Mouse (Mus musculus): ENCODE results near the gene Actg2.
A peak's percentile ranks its signal among the peaks of the same experiment; 100 is the strongest.

Actg2 gene

DNA sequence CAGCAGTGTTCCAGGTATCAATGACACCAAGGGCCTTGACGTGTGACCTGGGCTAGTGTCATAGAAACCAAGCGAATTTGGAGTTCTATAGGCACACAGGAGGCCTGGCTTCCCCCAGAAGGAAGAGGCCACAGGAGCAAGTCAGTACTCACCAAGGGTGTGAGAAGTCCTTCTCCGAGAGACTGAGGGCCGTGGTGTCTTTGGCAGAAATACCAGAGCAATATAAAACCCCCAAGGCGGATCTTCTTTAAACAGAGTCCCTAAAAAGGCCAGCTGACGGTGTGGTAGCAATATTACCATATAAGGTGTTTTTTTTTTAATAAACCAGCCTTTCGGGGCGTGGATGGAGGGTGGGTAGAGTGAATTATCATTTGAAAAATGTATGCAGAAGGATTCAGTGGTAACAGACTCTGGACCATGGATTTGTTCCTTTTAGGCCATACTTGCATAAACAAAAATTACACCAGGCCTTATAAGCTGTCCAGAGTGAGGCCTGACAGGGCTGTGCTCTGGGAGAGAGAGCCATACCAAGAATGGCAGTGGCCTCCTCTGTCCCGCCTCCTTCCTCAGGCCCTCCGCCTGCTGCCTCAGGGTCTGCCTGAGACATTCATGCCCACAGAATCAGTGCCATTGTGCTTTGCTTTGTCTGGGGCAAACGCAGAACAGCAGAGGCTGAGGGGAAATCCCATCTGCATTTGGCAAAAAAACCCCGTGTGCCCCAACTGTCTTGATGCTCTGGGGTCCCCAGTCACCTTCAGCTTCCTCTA, at the start of gene Actg2:
Actg2 (minus strand) TSS at position 238 of the 767 bp plus-strand sequence.
- no peak for DNase-seq

GRCm38 (mm10) chr6:83585328-83585727, 49.3 kb upstream of the Actg2 start:
- peak; percentile 31 for DNase-seq

DNA sequence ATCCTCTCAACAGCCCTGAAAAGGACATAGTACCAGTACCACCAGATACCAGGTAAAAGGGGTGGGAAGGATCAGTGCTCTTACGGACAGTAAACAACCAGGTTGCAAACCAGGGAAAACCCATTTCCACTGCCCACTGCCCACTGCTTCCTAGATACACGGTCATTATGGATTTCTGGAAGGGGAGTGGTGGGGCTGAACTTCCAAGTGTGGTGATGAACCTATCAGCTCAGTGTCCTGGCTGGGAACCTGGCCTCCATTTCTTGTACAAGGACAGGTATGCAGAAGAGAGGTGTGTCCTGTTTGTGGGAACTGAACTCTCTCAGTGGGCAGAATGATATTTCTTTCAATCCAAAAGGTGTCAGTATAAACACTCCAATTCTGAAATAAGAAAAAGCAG, 47.5 kb upstream of the Actg2 start:
- DNase-seq: no peak

DNA sequence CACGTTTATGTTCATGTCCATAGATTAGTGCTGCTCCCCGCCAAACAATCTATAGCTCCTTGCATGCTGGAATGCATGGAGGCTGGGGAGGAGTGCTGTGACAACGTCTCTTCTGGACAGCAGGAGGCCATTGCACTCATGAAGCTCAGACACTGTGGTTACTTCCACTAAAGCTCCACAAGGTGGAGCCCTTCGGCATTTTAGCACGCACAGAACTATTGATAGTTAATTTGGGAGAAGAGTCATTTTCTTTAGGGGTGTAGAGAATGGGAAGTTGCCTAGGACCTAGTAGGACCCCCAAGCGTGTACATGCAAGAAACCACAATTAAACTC, 46.8 kb upstream of the Actg2 start:
- peak; percentile 62 for DNase-seq

- DNase-seq: no peak
Observed at GRCm38 (mm10) chr6:83582135-83582937, 46.3 kb upstream of the Actg2 start.

GRCm38 (mm10) chr6:83577534-83577933, 41.5 kb upstream of the Actg2 start:
- peak; percentile 9 for DNase-seq

GRCm38 (mm10) chr6:83575609-83576008, 39.5 kb upstream of the Actg2 start:
- DNase-seq: no peak

GRCm38 (mm10) chr6:83572671-83573070, 36.6 kb upstream of the Actg2 start, which contains the start of gene Stambp:
Gene Stambp, minus strand, starts transcription at chr6:83572729.
- no peak for DNase-seq

DNA sequence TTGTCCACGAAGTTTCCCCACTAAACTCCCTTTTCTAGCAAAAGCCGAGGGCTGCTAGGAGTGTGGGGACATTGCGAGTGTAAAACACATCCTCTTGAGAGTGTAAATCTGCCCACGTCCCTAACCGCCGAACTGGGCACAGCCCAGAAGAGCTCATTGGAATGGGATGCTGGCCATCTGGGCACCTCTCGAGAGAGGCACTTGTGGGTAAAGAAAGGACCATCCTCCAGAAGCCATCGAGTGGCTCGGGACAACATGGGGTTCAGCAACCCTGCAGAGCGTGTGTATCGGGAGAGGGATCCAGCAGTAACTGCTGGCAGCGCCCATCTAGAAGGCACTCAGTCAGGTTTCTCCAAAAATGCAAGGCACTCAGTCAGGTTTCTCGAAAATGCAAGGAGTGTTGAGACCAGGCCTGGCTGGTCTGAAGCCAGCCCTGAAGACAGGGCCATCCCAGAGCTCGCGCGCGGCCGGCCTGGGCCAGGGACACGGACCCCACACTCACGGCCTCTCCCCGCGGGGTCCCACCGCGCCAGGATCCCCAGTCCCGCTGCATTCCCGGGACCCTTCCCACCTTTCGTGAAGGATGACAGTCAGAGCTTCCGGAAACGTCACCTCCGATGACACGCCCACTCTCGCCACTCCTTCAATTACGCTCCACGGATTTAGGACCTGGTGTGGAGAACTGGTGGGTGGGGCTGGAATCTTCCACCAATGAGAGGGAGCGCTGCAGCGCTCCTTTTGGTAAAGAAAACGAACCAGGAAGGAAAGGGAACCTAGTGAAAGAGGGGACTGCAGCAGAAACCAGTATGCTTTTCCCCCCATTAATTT, 36.0 kb upstream of the Actg2 start:
- DNase-seq: peak; percentile 97

DNA sequence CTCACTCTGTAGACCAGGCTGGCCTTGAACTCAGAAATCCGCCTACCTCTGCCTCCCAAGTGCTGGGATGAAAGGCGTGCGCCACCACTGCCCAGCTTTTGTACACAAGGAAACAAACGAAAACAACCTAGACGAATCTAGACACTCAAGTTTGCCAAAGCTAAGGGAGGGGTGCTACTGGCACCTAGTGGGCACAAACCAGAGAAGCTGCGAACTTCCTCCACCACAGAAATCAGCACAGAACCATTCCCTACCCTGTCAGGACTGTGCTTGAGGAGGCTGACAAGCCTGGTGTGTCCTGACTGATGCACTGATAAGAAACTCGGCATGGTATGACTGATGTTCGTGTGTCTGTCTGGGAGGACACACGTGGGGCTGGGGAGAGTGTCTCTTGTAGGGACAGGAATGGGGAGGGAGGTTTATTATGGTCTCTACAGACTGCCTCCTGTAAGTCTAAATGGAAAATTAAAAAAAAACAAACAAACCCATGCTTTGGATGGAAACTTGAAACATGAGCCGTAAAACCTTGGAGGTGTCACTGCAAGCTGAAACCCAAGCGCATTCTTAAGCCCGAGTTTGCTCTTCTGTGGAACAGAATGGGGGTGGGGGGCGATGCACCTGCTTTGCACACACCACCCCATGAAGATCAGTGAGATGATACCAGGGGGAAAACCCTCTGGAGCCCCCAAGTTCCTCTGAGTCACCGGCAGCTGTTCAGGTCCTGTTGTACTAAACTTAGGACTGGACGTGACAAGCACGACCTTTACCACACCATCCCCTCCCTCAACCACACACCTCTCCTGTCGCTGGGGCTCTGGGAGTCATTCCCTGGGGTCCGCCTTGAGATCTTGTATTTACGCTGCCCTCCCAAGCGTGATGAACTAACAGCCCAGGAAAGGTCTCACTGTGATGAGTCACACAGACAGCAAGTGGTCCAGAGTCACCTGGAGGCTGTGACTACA, 33.1 kb upstream of the Actg2 start:
- no peak for DNase-seq

- DNase-seq: no peak
Observed at GRCm38 (mm10) chr6:83555972-83556371, 19.9 kb upstream of the Actg2 start.

GRCm38 (mm10) chr6:83548346-83548745, 12.3 kb upstream of the Actg2 start:
- no peak for DNase-seq

DNA sequence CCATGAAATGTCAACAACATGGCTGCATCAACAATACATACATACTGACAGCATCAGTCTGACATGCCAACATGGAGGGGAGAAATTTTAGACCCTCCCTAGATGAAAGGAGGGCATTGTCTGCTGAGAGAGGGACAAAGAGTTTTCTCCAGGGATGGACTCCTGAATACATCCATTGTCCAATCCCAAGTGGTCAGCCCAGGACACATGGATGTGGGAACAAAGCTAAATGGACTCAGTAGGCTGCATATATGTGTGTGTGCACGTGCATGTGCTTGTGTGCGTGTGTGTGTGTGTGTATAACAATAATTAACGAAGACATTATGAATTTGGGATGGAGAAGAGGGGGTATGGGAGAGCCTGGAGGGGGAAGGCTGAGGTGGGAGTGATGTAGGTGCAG, 9.7 kb upstream of the Actg2 start:
- DNase-seq: no peak

- DNase-seq: peak; percentile 20
Observed at GRCm38 (mm10) chr6:83541756-83542456, 5.8 kb upstream of the Actg2 start.

GRCm38 (mm10) chr6:83540017-83540416, 4.0 kb upstream of the Actg2 start:
- no peak for DNase-seq

GRCm38 (mm10) chr6:83536795-83537059, 662 bp upstream of the Actg2 start:
- DNase-seq: no peak

GRCm38 (mm10) chr6:83532608-83533007, 3.5 kb downstream of the Actg2 start:
- DNase-seq: no peak

DNA sequence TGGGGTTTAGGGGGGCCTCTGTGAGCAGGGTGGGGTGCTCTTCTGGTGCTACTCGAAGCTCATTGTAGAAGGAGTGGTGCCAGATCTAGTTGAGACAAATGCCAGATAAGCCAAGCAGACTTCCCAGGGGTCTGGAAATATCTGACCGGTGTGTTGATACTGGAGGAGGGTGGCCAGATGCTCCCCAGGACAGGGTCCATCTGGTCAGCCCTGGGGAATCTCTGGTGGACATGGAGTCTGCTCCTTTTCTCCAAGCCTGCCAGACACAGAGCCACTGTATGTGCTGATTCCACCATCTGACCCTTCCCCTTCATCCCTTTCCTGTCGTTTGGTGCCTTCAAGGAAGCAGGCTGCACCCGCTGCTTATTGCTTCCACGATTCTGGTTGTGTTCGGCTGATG, 12.9 kb downstream of the Actg2 start:
- no peak for DNase-seq

DNA sequence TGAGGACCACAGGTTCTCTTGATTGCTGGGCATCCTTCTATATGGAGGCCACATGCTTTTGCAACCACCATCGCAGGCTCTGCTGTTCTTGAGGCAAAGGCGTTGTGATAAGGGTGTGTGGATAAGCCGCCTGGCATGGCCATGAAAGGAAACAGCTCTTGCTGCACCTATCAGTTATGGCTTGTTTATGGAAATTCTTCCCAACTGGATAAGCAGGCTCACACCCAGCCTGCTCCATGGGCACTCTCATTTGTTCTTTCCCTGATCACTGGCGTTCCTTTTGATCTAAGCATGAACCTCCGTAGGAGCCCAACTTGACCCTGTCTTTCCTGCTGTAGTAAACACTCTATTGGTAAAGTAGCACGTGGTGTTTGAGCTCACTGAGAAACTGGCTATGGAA, 14.3 kb downstream of the Actg2 start:
- no peak for DNase-seq

GRCm38 (mm10) chr6:83518637-83519036, 17.4 kb downstream of the Actg2 start:
- no peak for DNase-seq

DNA sequence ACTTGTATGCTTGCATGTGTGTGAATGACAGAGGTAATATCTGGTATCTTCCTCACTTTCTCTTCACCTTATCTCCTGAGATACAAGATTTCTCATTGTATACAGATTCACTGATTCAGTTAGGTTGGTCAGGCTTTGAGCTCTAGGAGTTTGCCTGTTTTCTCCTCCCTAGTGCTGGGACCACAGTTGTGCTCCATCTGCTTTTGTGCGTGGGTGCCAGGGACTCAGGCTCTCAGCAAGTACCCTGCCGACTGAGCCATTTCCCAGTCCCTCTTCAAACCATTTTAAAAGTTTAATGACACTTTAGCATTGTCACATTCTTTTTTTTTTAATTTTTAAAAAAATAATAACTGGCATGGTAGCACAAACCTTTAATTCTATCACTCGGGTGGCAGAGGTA, 20.9 kb downstream of the Actg2 start:
- no peak for DNase-seq

- peak; percentile 91 for DNase-seq
Observed at GRCm38 (mm10) chr6:83512495-83512894, 23.6 kb downstream of the Actg2 start.
